Mouse (Mus musculus) lung, postnatal 0 days (tissue): ENCODE data around the gene Zfp90.

Experiments used
- CTCF ChIP-seq: IDR thresholded peaks from 2 replicates; pipeline ENCODE4 v1.5.1; 2016; ENCODE audit warnings: antibody characterized with exemption, mild to moderate bottlenecking
- EP300 ChIP-seq: IDR thresholded peaks from 2 replicates; pipeline ENCODE4 v1.6.1; 2016; ENCODE audit warnings: antibody characterized with exemption, mild to moderate bottlenecking, control low read depth

- no peak for TF ChIP-seq CTCF
- TF ChIP-seq EP300 = no peak
Measured at GRCm38 (mm10) chr8:106378501-106379048, 36.6 kb upstream of the Zfp90 start.
